Mouse (Mus musculus) R1 (cell line): ENCODE data around the gene Cutc.

Source experiments
- DNase-seq: peaks from one replicate; pipeline ENCODE4 v3.0.0-alpha.2; 2018; ENCODE audit warnings: low read depth, low spot score

Gene Cutc

DNA sequence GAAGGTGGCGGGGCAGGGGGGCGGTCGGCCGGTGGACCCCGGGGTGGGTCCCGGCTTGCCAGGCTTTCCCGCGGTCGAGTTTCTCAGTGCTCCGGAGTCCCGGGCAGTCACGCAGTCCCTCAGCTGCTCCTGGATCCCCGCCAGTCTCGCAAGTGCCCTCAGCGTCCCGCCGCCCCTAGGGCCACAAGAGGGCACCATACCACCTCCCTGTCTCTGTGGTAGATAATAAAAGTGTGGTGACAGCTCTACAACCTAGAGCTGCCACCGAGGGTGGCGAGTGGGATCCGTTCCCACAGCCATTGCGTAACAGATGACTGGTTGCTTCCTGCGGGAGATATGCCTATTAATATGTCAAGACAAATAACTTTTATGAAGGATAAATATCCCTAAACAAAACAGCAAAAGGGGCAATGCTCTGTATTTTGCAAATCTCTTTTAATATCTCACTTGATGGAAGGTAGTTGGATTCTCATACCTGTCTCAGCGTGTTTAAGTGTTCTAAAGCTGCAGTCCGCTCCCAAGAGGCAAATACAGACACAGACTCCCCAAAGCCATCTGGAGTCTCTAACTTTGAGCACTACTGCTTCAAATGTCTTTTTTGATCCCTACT, 535 bp downstream of the Cutc start:
- peak; percentile 81 for DNase-seq

DNA sequence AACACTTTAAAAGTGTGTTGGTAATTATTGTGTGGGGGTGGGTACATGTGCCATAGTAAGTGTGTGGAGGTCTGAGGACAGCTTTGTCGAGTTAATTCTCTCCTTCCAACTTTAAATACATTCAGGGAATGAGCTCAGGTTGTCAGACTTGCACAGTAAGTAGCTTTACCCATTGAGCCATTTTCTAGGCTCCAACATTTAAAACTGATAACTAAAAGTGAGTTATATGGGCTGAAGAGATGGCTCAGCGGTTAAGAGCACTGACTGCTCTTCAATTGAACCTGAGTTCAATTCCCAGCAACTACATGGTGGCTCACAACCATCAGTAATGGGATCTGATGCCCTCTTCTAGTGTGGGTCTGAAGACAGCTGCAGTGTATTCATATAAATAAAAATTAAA, 1.4 kb downstream of the Cutc start:
- no peak for DNase-seq

DNA sequence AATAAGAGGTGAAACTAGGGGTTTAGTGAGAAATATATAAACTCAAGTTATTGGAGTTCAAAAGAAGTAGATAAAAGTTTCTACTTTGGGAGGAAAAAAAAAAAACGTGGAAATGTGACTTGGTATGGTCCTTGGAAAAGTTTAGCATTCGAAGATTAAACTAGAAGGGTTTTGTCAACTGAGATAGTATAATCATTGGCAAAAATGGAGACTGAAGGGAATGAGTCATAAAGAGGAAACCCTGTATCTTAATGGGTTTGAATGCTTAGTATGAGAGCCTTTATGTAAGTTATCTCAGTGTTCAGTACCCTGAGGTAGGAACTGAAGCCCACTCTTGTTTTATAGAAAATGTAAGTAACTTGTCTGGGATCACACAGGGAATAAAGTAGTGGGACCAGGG, 2.1 kb downstream of the Cutc start:
- DNase-seq = no peak

GRCm38 (mm10) chr19:43760504-43760903, 7.7 kb downstream of the Cutc start:
- DNase-seq = peak; percentile 83

GRCm38 (mm10) chr19:43761543-43762256, 8.9 kb downstream of the Cutc start:
- DNase-seq = peak; percentile 31

DNA sequence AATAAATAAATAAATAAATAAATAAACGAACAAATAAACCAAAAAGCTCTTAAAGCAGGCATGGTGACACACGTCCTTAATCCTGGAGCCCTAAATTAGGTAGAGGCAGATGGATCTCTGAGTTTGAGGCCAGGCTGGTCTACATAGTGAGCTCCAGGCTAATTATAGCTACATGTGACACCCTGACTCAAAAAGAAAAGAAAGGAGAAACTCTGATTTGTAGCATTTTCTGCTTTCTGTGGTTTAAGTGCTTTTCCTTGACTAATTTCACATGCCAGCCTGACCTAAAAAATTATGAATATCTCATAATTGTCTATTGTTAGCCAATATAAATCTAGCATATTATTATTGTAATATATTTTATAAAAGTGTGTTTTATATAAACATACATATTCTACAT, 9.6 kb downstream of the Cutc start:
- no peak for DNase-seq

DNA sequence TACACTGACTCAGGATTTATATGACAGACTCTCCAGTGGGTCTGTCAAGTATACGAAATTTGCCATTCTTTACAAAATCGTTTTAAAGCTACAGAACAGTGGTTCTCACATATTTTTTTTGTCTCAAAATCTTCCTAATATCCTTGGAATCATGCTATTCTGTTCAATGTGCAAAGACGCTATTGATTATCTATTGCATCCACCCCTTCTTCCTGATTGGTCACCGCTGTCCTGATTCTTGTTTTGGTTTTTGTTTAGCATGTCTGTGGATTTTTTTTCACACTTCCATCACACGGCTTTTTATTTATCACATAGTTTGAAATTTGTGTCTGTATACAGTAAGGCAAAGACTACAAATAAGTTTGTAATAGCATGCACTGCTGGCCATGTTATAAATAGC, 13.7 kb downstream of the Cutc start:
- no peak for DNase-seq

- peak; percentile 63 for DNase-seq
Observed at GRCm38 (mm10) chr19:43767549-43768322, 14.9 kb downstream of the Cutc start.

DNA sequence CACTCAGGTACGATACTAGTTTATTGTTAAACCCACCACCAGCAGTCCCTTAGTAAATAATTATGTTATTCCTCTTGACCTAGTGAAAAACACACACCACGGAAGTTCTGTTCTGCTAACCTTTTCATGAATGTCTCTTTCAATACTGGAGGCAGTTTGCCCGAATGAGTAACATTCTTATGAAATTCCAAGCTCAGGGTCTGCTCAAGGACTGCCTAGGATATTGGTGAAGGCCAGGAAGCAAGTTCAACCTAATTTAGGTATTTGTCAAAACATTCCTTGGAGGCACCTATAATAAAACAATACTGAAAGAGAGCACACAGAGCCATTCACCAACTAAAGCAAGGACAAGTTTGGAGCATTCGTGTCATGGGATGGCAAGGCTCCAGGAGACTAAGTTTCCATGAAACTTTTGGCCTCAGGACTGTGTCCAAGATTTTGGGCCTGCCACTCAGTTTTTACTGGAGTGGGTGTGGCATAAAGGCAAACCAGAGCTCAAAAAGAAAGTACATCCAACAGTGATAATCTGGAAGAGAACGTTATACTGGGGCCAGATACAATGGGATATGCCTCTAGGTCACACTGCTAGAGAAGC, 16.7 kb downstream of the Cutc start:
- DNase-seq = no peak

DNA sequence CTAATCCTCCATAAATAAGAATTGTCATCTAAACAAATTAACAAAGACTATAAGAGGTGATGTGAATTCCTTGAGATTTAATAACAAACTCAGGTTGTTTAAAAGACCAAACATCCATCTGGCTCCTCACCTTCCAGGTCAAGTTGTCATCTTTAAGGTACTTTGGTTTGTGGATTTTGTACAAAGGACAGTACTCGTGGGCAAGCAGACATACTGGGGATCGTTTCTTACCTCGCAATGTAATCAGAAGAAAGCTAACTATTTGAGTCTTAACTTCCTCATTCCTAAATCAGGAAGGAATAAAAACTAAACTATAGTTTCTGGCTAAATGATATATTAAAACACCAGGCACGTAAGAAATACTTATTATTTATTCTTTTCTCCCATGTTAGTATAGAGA, 17.8 kb downstream of the Cutc start:
- no peak for DNase-seq

DNA sequence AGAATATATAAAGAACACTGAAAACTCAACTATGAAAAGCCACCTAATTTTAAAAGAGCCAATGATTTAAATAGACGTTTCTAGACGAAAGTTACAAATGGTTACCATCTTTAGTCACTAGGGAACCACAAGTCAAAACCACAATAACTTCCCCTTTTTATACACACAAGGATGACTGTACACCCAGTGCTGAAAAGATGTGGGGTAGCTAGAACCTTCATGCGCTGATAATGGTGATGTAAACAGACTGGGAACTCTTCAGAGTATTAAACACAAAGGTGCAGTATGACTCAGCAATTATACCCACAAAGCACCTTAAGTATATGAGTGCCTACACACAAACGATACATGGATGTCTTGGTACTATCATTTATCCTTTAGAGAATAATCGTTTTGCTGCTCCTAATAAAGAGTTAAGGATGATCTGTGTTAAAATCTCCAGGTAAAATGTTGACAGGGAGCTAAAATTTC, 18.7 kb downstream of the Cutc start:
- DNase-seq = no peak

- DNase-seq = no peak
Observed at GRCm38 (mm10) chr19:43772311-43772710, 19.5 kb downstream of the Cutc start.

DNA sequence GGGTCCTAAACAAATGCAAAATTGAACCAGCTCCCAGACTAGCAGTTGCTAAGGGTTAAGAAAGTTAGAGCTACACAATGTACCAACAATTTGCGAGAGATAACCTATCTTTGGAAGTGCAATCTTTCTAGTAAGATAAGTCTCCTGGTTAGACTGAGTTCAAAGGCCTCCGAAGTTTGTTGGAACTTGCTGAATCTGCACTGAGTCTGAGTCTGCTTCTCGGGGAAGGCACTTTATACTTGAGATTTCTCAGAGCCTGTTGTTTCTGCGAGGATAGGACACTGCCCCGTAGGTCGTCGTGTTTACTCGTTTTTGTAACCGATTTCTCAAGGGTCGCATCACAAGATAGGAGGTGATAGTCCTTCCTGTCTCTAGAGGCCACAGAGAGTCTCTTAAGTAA, 22.6 kb downstream of the Cutc start:
- no peak for DNase-seq

DNA sequence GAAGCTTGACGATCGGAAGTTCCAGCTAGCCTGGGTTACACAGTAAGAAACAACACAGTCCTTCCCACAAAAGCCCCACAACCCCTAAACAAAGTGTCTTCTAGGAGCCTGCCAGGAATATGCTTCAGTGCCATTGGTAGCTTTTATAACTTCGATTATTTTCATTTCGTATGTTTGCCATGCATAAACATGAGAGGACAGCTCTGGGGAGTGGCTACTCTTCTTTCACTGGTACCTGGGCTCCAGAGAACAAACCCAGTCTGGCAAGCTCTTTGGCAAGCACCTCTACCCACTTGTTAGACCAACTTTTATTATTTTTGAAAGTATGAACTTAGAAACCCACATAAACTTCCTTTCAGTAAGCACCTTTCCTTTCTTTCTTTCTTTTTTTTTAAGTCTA, 23.8 kb downstream of the Cutc start:
- DNase-seq = no peak

DNA sequence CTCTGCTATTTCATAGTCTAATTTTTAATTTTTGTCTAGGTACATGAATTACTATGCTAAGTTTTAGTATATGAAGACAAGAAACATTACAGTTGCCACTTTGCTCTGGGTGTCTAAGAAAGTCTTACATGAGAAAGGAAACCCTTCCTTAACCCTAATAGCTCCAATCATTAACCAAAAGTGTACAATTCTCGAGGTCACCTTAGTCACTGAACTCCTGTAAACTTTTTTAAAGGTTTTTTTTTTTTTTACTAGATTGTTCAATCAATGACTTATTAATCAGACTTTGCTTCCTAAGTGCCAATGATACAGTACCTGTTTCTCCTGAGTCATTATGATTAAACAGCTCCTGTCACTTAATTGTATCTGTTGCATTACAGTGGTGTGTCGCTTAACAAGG, 24.5 kb downstream of the Cutc start:
- DNase-seq = no peak

- DNase-seq = no peak
Observed at GRCm38 (mm10) chr19:43780391-43780790, 27.6 kb downstream of the Cutc start.

GRCm38 (mm10) chr19:43781980-43782379, 29.2 kb downstream of the Cutc start, which contains the start of gene Abcc2:
TSS of gene Abcc2 (plus strand) at chr19:43782192.
- no peak for DNase-seq

GRCm38 (mm10) chr19:43784761-43785160, 32.0 kb downstream of the Cutc start:
- no peak for DNase-seq

DNA sequence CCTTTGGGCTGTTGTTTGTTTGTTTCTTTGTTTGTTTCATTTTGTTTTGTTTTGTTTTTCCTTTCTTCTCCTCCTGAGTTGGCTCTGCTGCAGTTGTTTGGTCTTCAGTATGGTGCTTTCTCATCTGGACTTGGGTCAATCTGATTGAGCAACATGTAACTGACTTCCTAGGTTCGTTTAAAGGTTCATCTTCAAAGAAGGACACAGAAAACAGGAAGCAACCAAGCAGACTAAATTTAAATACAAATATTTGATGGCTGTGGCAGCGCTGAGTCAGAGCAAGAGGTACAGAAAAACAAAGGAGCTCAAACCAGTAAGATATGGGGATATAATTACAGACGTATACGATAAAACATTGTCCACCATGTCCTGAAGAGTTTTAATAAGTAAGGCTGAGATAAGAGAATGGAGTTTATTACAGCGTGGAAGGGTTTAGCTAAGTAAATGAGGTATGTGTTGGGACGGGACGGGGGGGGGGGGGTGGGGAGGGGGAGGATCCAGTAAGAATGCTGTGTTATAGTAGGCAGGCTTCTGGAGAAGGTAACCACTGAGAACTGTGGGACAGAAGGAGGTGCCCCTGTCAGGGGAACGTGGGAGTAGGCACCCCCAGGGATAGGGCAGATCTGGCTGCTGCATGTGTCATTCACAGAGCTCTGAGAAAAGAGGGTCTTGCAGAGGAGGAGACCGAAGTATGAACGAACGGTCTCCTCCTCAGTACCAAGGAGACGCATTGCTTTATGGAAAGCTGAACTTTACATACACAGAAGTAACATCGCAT, 33.6 kb downstream of the Cutc start:
- DNase-seq = no peak

DNA sequence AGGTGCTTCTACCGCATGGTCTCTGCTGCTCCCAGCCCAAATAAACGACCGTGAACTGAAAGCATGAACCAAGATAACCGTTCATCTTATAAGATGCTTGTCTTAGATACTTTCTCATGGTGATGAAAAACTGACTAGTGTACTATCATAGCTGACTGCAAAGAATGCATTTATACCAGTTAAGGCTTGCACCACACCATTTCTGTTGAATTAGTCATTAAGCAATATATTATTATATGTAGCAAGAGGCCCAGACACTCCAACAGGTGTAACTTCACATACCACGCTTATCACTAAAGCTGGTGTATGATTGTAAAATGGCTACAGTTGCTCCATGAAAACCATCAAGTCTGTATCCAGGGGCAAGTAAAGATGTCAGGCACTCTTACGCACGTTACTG, 37.0 kb downstream of the Cutc start:
- DNase-seq = no peak

GRCm38 (mm10) chr19:43792537-43792936, 39.7 kb downstream of the Cutc start:
- no peak for DNase-seq
